Mouse (Mus musculus) embryonic stem cell, embryonic (primary cell): ENCODE results near the gene Gm20388.

ENCODE experiments used
- CTCF ChIA-PET, 4 experiments: fragments of 300-600 bp in 2 of 4; fragments of 350-600 bp in 2 of 4; sonication (Branson Sonifier 250); formaldehyde crosslinking; loops; one replicate each; lab custom pipeline; 2022; ENCODE audit warnings: inconsistent platforms in 2 of 4; lab: Charles Lee
- POLR2A ChIA-PET, 4 experiments: fragments of 300-600 bp in 2 of 4; fragments of 350-600 bp in 2 of 4; sonication (Branson Sonifier 250); formaldehyde crosslinking; loops; one replicate each; lab custom pipeline; 2022; ENCODE audit warnings: antibody characterized with exemption in 4 of 4, inconsistent platforms in 1 of 4; lab: Charles Lee

Gm20388 gene

GRCm38 (mm10) chr8:121366655-121367054 is 1456.0 kb downstream of the Gm20388 start:
- ChIA-PET POLR2A (interaction anchor here in 1 of 4 experiments (3.4 kb wide), 1 partner anchor 8 kb away, joined by 23 read pairs; no protein-coding TSS in a partner anchor), CTCF (no interaction called here)

- ChIA-PET POLR2A (interaction anchor here in 3 of 4 experiments (1.2 to 3.4 kb wide), 5 partner anchors 9 to 27 kb away, joined by 3 to 23 read pairs (median 9); no protein-coding TSS in a partner anchor), CTCF (interaction anchor here in 1 of 4 experiments (0.6 kb wide), 1 partner anchor 151 kb away, joined by 3 read pairs; no protein-coding TSS in a partner anchor)
These were observed 1458.2 kb downstream of the Gm20388 start for GRCm38 (mm10) chr8:121368799-121369198.

- CTCF ChIA-PET, result interaction anchor here in 2 of 4 experiments (0.6 to 1.2 kb wide), 2 partner anchors 13 to 151 kb away, joined by 3 read pairs; no protein-coding TSS in a partner anchor
- POLR2A ChIA-PET, result interaction anchor here in 3 of 4 experiments (0.8 to 3.4 kb wide), 7 partner anchors 8 to 27 kb away, joined by 3 to 23 read pairs (median 9); no protein-coding TSS in a partner anchor
These were observed 1458.7 kb downstream of the Gm20388 start for GRCm38 (mm10) chr8:121369378-121369777.

- ChIA-PET POLR2A (interaction anchor here in 2 of 4 experiments (0.6 to 2.8 kb wide), 4 partner anchors 9 to 78 kb away, joined by 3 to 9 read pairs (median 4); no protein-coding TSS in a partner anchor), CTCF (interaction anchor here in 1 of 4 experiments (0.6 kb wide), 1 partner anchor 9 kb away, joined by 3 read pairs; no protein-coding TSS in a partner anchor)
These were observed 1460.6 kb downstream of the Gm20388 start for GRCm38 (mm10) chr8:121371287-121371686.

DNA sequence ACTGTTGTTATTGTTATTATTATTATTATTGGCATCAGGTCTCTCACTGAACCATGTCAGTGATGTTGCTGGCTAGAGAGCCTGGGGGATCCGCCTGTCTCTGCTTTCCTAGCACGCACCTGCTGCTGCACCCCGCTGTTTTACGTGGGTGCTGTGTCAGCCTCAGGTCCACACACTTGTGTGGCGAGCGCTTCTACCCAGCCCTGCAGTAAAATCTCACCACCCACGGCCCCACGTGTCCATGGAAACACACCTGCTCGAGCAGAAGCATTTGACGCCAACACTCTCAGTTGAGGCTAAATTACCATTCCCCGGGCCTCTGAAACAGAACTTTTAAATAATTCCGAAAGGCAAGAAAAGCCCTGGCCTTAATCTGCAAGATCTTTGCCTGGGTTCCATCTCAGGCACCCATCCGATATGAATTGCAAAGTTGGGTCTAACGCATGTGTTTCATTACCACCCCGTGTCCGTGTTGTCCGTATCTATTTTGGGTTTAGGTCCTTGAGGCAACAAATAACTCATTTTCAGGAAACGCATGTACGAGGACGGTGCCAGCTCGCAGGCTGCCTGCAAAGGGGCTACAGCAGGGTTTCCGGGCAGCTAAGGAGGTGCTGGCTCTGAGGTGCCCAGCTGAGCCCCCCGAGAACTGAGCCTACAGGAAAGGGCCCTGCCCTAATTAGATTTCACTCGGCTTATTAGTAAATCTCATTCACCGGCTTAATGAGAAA is 1461.4 kb downstream of the Gm20388 start:
- ChIA-PET CTCF (interaction anchor here in 2 of 4 experiments (1.0 to 2.3 kb wide), 4 partner anchors 8 to 12 kb away, joined by 3 to 10 read pairs (median 6); no protein-coding TSS in a partner anchor), POLR2A (interaction anchor here in 1 of 4 experiments (1.4 to 6.9 kb wide), 3 partner anchors 11 to 13 kb away, joined by 4 to 48 read pairs (median 9); no protein-coding TSS in a partner anchor)

- POLR2A ChIA-PET, result interaction anchor here in 1 of 4 experiments (6.9 kb wide), 1 partner anchor 13 kb away, joined by 48 read pairs; no protein-coding TSS in a partner anchor
- CTCF ChIA-PET, result interaction anchor here in 3 of 4 experiments (0.6 to 2.3 kb wide), 5 partner anchors 8 to 491 kb away, joined by 3 to 10 read pairs (median 5); no protein-coding TSS in a partner anchor
These were observed 1462.0 kb downstream of the Gm20388 start for GRCm38 (mm10) chr8:121372639-121372986.

- POLR2A ChIA-PET, result interaction anchor here in 3 of 4 experiments (1.0 to 6.9 kb wide), 9 partner anchors 8 to 146 kb away, joined by 3 to 48 read pairs (median 4); no protein-coding TSS in a partner anchor
- CTCF ChIA-PET, result interaction anchor here (0.5 to 2.6 kb wide), 40 partner anchors 8 to 1157 kb away, joined by 3 to 15 read pairs (median 4); no protein-coding TSS in a partner anchor
These were observed 1463.6 kb downstream of the Gm20388 start for GRCm38 (mm10) chr8:121374284-121374683.

DNA sequence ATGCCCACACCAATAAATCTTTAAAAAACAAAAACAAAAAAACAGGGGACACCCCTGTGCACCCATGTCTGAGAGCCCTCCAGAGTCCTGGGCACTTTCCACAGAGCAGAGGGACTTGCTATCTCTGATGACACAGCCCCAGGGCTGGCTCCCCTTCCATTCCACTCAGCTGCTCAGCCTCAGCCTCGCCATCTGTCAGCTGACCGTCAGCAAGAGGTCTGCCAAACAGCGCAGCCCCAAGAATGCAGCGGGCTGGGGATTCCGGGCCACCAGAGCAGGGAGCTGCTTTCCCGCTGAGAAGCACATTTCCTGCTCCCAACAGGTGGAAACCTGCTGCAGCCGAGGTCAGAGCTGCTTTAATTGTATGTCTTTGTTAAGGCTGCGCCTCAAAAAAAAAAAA is 1464.1 kb downstream of the Gm20388 start:
- CTCF ChIA-PET, result interaction anchor here (0.5 to 2.6 kb wide), 38 partner anchors 8 to 1158 kb away, joined by 3 to 15 read pairs (median 4); no protein-coding TSS in a partner anchor
- POLR2A ChIA-PET, result interaction anchor here in 3 of 4 experiments (1.1 to 6.9 kb wide), 7 partner anchors 8 to 146 kb away, joined by 3 to 48 read pairs (median 5); no protein-coding TSS in a partner anchor

- ChIA-PET CTCF (interaction anchor here in 3 of 4 experiments (0.5 to 2.6 kb wide), 5 partner anchors 15 to 320 kb away, joined by 3 to 13 read pairs (median 3); no protein-coding TSS in a partner anchor), POLR2A (interaction anchor here in 2 of 4 experiments (1.3 to 6.9 kb wide), 5 partner anchors 7 to 18 kb away, joined by 3 to 48 read pairs (median 9); no protein-coding TSS in a partner anchor)
These were observed 1465.7 kb downstream of the Gm20388 start for GRCm38 (mm10) chr8:121376116-121376950.

- POLR2A ChIA-PET, result interaction anchor here in 2 of 4 experiments (0.6 to 6.9 kb wide), 7 partner anchors 9 to 851 kb away, joined by 3 to 48 read pairs (median 4); no protein-coding TSS in a partner anchor
- CTCF ChIA-PET, result interaction anchor here in 1 of 4 experiments (1.4 kb wide), 2 partner anchors 14 to 155 kb away, joined by 3 read pairs; no protein-coding TSS in a partner anchor
These were observed 1467.0 kb downstream of the Gm20388 start for GRCm38 (mm10) chr8:121377680-121378079.

DNA sequence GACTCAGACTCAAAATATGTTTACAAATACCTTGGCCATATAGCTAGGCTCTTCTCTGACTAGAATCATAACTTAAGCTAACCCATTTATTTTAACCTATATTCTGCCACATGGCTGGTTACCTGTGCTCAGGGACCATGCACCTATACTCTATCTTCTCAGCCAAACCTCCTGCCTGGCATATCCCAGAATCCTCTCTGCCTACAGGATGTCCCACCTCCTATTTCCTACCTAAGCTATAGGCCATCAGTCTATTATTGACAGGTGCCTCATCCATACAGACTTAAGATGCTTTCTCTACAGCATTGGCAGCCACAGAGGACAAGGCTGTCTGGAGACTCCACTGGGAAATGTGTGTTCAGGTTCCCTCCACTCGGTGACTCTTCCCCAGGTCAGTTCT is 1468.7 kb downstream of the Gm20388 start:
- CTCF ChIA-PET, result interaction anchor here (0.8 to 2.0 kb wide), 7 partner anchors 11 to 1661 kb away, joined by 3 to 5 read pairs (median 3); partner anchors contain the start of gene Foxc2 (in 1 of the 4)
- POLR2A ChIA-PET, result interaction anchor here in 3 of 4 experiments (0.7 to 4.1 kb wide), 13 partner anchors 8 to 576 kb away, joined by 3 to 23 read pairs (median 3); no protein-coding TSS in a partner anchor

- ChIA-PET CTCF (interaction anchor here (0.6 to 2.6 kb wide), 37 partner anchors 8 to 1638 kb away, joined by 3 to 14 read pairs (median 4); no protein-coding TSS in a partner anchor), POLR2A (interaction anchor here in 3 of 4 experiments (0.6 to 2.1 kb wide), 12 partner anchors 9 to 488 kb away, joined by 3 to 12 read pairs (median 4); no protein-coding TSS in a partner anchor)
These were observed 1472.1 kb downstream of the Gm20388 start for GRCm38 (mm10) chr8:121382583-121383241.

DNA sequence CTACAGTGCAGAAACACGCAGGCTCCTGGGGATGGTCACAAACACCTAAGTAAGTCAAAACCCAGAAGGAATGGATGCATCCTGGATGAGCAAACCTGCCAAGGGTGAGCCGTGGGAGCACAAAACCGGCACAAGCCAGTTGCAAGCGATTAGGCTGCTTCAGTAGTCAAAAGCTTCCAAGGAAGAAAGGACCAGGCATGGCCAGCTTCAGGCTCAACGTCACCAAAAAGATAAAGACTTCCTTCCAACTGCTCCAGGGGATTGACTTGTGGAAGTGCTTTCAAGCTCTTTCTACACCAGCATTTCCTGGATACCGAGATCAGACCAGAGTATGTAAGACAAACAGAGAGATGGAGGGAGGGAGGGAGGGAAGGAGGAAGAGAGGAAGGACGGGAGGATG is 1474.9 kb downstream of the Gm20388 start:
- POLR2A ChIA-PET, result interaction anchor here in 1 of 4 experiments (0.6 kb wide), 2 partner anchors 53 to 591 kb away, joined by 3 read pairs; no protein-coding TSS in a partner anchor
- CTCF ChIA-PET, result interaction anchor here in 1 of 4 experiments (0.6 kb wide), 1 partner anchor 41 kb away, joined by 4 read pairs; no protein-coding TSS in a partner anchor

- ChIA-PET CTCF (interaction anchor here (0.6 to 2.4 kb wide), 9 partner anchors 8 to 1069 kb away, joined by 3 to 12 read pairs (median 4); no protein-coding TSS in a partner anchor), POLR2A (interaction anchor here in 3 of 4 experiments (0.6 to 1.3 kb wide), 5 partner anchors 7 to 715 kb away, joined by 3 to 4 read pairs (median 4); no protein-coding TSS in a partner anchor)
These were observed 1480.0 kb downstream of the Gm20388 start for GRCm38 (mm10) chr8:121390608-121391007.

GRCm38 (mm10) chr8:121391254-121391653 is 1480.6 kb downstream of the Gm20388 start:
- ChIA-PET CTCF (interaction anchor here (0.6 to 2.4 kb wide), 9 partner anchors 9 to 1344 kb away, joined by 3 to 12 read pairs (median 4); no protein-coding TSS in a partner anchor), POLR2A (interaction anchor here in 2 of 4 experiments (0.6 to 1.3 kb wide), 3 partner anchors 12 to 257 kb away, joined by 3 to 5 read pairs (median 4); no protein-coding TSS in a partner anchor)

DNA sequence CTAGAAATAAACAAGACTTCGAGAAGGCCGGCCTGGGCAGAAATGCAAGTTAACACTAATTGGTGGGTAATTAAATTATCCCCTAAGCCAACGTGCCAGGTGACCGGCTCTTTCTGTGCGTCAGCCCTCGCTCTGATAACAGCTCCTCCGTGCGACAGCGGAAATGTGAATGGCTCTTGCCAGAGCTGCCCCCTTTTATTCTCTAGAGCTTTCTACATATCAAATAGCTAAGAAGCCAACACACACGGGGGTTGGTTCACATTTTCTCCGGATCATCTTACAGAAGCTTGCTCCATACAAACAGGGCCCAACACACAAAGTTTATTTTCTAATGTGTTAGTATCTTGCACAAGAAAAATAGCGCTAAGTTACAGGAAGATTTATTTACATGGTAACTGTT is 1481.1 kb downstream of the Gm20388 start:
- POLR2A ChIA-PET, result interaction anchor here in 3 of 4 experiments (0.5 to 1.3 kb wide), 4 partner anchors 126 to 861 kb away, joined by 3 to 8 read pairs (median 5); no protein-coding TSS in a partner anchor
- CTCF ChIA-PET, result interaction anchor here (0.7 to 2.4 kb wide), 6 partner anchors 9 to 1344 kb away, joined by 3 to 12 read pairs (median 4); no protein-coding TSS in a partner anchor
